Mouse (Mus musculus): ENCODE data around the gene Abca1. TPM values are rescaled to one million over a fixed set of nuclear protein-coding genes. Genes with fewer than 3 reads are reported as not detected.

Gene Abca1
- total RNA-seq, 1 experiment from 2014 or later: 11.4 TPM

DNA sequence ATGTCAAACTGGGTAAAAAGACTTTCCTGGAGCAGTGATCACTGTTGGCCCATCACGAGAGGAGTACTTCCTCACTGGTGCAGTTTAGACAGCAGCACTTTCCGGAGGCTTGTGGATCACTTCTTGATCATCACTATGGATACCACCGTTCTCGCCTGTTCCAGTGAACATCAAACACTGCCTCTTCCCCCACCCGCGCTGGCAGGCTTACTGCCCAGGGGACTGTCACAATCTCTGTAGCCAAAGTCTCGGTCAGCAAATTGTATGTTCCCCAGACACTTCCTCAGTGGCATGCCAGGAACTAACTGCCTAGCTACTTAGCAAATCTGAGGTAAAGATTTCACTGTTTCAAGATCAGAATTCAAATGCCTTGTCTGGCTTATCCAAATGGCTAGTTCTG is 32.9 kb downstream of the Abca1 start:
- ATAC-seq (replicated peaks; ENCODE audit: low read depth, poor library complexity, severe bottlenecking): no peak

DNA sequence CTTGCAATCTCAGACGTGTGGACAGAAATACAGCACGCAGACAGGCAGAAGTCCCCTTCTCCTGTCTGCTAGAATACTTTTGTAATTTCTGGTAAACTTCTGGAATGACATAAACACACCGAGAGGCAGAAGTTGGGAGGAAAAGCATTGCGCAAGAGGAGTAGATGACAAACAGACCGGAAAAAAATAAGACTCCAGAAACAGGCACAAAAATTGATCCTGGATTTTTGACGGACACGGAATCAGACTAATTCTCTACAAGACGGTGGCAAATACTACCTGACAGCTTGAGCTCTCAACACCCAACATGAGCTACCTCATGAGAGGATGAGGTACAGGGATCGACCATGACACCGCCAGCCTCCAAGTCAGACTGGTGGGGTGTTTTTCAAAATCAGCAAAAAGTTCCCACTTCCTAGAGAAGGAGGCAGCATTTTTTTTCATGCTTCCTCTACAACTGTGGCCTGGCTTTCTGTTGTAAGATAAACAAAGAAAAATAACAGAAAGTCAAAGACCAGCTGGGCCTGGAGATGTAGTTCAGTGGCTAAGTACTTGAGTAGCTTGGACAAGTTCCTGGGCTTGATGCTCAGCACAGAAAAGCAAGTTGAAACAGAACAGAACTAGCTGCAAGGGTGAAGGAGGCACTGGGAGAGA is 34.7 kb downstream of the Abca1 start:
- ATAC-seq (replicated peaks; ENCODE audit: low read depth, poor library complexity, severe bottlenecking): no peak

DNA sequence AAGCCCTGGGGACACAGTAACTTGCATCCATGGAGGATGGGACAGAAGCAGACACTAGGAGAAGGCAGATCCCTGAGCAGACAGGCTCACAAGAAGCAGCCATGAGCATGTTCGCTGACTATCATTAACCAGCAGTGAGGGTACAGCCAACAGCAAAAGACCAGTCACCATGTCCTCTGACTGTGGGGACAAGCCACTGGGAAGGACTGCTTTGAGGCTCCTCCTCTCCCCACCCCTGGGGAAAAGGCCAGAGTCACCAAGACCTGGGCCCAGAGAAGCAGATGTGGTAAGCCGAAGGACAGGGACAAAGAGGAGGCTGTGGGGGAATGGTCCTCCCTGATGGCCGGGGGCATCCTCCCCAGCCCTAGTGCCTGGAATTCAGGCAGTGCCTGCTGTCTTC is 37.4 kb downstream of the Abca1 start:
- ATAC-seq (replicated peaks; ENCODE audit: low read depth, poor library complexity, severe bottlenecking): peak; percentile 5

DNA sequence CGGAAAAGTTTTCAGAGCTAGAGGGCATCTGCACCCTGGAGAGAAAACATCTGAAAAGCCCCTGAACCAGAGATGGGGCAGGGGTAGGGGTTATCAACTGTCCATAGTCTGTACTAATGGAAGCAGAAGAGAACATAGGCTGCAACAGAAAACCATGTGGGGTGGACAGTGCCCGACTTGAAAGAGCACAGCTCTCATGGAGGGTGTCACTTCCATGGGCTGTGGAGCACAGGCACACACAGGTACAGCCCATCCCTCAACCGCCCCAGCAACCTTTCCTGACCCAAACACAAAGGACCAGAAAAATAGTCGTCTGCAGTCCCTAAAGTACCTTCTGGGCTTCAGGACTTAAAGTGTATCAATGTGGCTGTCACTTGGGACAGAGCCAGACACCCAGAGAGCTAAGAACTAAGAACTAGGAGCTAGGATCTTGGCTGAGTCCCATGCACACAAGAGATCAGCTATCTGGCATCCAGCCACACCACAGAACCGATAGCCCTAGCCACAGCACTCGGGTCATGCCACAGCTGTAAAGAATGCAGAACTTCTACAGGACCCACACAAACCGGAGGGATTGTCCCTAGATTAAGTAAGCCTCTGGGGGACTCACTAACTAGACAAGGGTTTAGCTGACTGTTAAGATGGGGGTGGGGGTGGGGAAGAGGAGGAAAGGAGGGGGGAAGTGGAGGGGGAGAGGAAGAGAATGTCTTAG is 38.0 kb downstream of the Abca1 start:
- ATAC-seq (replicated peaks; ENCODE audit: low read depth, poor library complexity, severe bottlenecking): peak; percentile 74

DNA sequence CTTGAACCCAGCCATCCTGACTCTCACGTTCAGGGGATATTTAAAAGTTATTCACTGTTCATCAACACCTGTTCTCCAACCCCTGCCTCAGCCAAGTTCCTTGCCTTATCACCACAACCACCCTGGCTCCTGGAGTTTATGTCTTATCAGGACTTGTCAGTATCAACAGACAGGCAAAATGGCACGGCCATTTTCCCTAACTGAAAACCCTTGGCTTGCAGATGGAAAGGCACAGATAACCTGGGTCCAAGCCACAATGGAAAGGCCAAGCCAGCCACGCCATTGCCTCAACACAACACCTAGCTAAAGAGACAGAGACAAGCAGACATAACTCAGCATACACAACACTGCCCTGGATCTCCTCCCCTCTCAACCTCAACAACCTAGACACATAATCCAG is 38.6 kb downstream of the Abca1 start:
- ATAC-seq (replicated peaks; ENCODE audit: low read depth, poor library complexity, severe bottlenecking): peak; percentile 19

DNA sequence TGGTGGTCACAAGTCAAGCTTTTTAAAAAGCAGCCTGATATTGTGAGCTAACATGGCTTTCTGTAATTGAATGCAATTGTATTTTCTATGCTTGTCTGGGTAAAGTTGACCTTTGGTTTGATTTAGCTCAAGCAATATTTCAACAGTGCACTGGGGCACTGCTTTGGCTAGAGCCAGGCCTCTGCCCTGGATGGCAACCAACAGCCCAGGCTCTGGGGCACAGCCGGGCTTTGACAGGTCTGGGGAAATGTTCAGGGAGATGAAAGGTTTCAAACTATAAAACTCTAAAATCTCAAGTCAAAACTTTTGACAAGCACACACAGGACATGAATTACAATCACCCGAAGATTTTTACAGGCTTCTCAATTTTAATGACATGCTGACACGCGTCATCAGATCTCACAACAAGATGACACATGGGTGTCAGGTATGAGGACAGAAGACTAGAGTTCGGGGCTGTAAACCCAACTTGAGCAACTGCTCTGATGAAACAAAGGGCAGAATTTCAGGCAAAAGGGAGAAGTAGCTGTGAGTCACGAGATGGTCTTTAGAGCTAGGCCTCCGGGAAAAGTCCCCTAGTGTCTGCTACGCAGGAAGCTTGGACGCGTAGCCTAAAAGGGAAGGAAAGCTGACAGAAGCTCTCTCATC is 39.5 kb downstream of the Abca1 start:
- peak; percentile 30 for ATAC-seq (replicated peaks; ENCODE audit: low read depth, poor library complexity, severe bottlenecking)

DNA sequence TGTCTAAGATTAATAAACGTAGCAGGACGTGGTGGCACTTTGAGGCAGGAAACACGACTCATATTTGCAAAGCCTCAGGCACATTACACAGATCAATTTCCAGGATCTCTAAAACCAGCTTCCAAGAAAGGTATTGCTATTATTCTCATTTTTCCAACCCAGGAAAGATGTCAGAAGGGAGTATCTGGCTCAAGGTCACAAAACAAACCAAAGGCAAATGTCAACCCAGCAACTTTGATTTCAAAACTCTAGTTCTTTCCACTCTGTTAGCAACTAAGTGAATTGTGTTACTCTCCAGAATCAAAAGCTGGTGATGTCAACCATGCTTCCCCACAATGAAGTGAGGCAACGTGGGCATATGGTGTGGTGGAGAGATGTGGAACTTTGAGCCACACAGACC is 41.1 kb downstream of the Abca1 start:
- no peak for ATAC-seq (replicated peaks; ENCODE audit: low read depth, poor library complexity, severe bottlenecking)

DNA sequence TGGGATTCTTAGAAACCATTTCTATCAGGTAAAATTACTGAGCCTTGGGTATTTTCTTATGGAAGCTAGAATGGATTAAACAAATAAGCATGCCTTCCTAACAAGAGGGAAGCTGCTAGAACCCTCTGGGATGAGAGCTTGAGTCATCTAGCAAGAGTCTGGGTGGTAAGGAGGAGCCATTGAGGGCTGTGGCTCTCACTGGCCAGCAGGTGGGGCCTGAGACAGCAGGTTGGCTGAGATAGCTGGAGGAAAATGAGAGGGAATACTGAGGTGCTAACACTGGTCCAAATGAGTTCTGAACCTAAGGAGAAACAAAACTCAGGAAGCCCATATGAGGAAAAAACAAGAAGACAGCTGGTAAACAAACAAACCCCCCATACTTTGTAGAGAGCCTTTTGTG is 42.1 kb downstream of the Abca1 start:
- ATAC-seq (replicated peaks; ENCODE audit: low read depth, poor library complexity, severe bottlenecking): no peak

DNA sequence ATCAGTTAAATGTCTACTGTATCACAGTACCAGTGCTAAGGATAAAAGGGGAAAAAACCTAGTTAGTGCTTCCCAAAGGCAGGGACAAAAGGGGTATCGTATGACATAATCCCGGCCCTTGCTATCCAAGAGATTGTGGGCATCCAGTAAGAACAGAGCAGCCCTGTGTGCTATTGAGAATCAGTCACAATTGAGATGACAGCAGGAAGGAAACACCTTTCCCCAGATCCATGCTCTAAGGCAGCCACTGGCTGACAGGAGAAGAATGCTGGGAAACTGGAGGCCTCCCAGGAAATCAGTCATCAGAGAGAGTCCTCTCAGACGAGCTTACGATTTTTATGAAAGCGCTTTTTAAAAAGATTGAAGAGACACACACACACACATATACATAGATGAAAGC is 42.6 kb downstream of the Abca1 start:
- ATAC-seq (replicated peaks; ENCODE audit: low read depth, poor library complexity, severe bottlenecking): no peak

DNA sequence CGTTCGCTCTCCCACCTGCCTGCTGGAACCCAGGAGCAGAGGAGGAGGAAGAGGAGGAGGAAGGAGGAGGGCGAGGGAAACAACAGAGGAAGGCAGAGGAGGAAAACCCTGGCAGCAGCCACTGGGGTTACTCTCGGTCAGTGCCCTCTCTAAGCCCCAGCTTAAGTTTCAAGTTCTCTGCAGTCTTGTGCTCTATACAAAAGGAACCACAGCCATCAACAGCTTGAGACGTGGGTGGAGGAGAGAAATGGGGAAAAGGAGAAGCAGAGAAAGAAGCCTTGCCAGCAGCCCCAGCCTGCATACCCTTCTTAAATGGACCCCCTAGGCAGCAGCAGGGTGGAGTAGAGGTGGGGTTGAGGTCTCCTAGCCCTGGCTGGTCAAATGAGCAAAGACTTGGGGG is 43.8 kb downstream of the Abca1 start:
- peak; percentile 63 for ATAC-seq (replicated peaks; ENCODE audit: low read depth, poor library complexity, severe bottlenecking)

DNA sequence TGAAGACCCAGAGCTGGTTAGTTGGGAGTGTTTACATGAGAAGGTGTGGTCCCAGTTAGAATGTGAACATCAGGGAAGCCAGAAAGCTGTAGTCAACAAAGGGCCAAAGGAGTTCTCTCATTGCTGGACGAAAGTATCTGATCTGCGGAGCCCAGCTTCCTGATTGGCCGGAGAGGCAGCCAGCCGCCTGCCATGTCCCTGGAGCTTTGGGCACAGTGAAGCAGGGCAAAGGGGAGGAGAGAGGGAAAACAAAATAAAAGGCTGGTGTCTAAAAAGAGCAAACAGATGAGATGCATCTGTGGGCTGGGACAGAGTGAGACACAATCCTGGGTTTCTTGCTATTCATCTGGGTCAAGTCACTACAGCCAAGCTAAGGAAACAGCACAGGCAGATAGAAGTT is 44.3 kb downstream of the Abca1 start:
- ATAC-seq (replicated peaks; ENCODE audit: low read depth, poor library complexity, severe bottlenecking): no peak

DNA sequence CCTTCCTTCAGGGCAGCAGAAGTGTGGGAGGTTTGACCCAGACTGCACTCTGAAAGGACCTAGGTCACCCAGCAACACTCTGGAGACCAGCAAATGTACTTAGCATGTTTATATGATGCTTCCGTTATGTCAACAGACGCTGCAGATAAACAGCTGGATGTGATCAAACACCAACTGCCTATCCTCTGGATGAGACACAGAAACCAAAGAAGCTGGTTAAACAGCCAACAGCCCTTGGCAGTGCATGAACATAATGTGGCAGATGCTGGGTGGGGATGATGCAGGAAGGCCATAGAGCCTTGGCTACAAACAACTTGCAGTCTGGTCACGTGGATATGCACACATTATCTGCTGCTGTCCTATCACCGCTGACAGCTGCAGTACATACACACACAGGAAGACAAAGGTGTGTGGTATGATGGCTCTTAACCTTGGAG is 47.8 kb downstream of the Abca1 start:
- ATAC-seq (replicated peaks; ENCODE audit: low read depth, poor library complexity, severe bottlenecking): 0 out of 2 replicates have a peak, but pooled peaks have one; percentile 17

DNA sequence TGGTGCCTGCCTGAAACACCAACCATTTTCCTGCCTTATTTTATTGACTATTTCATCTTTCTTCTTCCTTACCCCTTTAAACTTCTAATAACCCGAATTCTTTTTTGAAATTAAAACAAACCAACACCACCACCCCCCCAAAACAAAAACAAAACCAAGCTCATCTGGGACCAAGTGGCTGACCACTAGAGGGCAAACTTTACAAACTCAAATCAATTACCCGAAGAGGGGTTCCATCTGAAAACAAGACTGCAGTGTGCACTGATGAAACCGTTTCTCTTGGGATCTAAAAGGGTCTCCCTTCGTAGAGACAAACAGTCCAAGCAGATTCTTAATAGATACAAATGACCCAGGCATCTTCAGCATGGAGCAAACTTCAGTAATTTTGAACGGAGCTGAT is 49.3 kb downstream of the Abca1 start:
- no peak for ATAC-seq (replicated peaks; ENCODE audit: low read depth, poor library complexity, severe bottlenecking)

DNA sequence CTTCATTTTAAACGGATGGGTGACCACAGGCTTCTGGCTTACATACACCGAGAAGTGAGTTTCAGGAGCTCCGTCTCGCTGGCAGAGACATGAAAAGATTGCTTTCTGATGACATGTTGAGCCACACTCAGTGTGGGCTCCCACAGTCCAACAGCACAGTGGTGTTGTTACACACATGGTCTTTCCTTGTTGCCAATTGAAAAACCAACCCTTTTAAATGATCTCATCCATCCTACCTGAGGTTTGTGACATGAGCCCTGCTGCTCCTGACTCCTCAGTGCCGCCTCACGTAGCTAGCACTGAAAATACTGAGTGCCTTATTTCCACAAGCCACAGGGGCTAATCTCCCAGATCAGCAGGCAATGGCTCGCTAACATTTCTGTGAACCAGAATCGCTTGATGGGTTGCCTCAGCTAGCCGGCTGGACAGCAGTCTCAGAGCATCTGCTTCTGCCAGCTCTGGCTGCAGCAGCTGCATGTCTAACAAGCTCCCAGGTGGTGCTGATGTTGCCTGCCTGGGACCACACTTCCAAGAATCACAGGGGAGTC is 50.2 kb downstream of the Abca1 start:
- ATAC-seq (replicated peaks; ENCODE audit: low read depth, poor library complexity, severe bottlenecking): no peak

DNA sequence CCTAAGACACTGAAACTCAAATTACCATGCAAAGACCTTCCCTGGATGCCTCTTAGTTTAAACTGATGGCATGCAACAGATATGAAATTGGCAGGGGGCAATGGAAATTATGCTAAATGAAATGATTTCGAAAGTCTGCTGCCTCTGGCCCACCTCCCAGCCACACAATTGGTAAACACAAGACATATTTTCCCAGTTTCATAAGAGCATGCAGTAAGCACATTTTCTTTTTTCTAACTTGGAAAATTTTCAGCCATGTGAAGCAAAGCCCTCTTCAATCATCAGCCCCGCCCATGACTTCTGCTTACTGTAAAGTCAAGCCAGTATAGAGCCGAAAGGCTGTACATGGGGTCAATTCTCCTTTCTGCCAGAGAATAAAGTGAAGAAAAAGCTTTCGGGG is 51.5 kb downstream of the Abca1 start:
- 0 out of 2 replicates have a peak, but pooled peaks have one; percentile 10 for ATAC-seq (replicated peaks; ENCODE audit: low read depth, poor library complexity, severe bottlenecking)

DNA sequence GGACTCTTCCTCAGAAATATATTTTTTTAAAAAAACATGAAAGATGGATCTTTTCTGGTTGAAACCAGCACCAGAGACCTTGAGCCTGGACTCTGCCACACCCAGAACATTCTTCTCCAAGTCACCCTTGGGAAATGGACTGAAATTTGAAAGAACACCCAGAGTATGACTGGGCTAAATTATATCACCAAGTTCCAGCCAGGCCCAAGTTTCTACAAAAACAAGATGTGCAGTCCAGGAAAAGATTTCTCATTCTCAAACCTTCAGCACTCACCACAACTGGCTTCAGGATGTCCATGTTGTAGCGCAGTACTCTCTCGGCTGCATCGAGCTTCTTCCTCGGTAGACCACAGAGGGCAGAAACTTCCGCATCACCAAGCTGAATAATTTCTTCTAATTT is 53.0 kb downstream of the Abca1 start:
- ATAC-seq (replicated peaks; ENCODE audit: low read depth, poor library complexity, severe bottlenecking): peak; percentile 77

DNA sequence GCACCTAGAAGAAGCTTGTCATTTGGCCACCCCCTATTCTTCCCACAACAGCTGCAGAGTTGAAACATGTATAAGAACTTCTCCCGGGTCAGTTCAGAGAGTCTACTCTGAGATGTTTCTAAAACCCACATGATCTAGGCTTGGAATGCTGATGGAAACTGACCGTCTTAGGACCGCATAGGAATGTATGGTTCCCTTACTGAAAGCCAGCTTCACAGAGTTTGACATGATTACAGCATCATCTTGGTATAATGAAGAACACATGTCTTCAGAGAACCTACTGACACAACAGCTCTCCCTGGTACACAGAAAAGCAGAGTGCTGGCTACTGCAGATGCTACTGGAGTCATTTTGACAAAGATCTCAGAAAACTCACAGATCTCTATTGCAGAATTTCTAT is 53.6 kb downstream of the Abca1 start:
- no peak for ATAC-seq (replicated peaks; ENCODE audit: low read depth, poor library complexity, severe bottlenecking)

DNA sequence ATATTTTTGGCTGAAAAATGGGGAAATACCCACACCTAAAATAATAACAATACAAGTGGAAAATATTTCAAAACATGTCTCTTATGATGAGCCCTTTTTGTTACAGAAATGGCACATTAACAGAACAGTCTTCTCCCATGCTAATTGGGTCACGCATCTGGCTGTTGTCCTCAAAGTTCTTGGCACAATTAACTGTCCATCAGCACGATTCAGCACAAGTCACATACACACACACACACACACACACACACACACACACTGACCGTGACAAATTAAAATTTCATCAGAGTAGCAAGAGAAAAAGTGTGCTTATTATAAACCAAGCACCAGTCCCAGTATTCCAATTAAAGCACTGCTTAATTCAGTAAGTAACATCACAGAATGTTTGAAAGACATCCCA is 55.1 kb downstream of the Abca1 start:
- ATAC-seq (replicated peaks; ENCODE audit: low read depth, poor library complexity, severe bottlenecking): no peak

DNA sequence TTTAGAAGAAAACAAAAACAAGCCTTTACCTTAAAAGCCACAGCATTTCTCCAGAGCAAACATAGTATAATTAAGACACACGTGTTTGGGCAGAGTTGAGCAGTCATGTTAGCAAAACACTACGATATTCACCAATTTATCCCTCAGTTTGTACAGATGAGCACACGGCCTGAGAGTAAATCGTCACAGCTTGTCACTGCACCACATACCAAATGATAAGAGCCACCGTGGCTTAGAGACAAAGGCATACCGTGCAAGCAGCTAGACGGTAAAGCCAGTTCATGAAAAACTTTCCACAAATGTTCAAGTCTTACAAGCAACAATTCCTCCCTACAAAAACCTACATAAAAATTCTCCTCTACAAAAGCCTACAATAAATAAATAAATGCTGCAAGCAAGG is 57.2 kb downstream of the Abca1 start:
- no peak for ATAC-seq (replicated peaks; ENCODE audit: low read depth, poor library complexity, severe bottlenecking)

DNA sequence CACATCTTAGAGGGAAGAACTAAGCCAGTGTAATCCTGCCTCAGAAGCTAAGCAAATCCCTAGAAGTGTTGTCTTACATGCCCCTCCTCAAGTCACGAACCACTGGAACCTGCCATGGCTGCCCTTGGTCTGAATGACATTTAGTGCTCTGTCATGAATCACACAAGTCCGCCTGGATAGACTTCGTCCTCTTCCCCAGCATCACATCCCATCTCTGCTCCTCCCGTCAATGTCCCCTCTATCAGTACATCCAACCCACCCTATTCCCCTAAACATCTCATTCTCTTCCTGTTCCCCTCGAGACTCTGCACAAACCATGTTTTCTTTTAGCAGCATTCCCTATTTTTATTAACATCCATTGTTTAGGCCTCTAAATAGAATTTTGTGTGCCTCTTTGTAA is 58.4 kb downstream of the Abca1 start:
- ATAC-seq (replicated peaks; ENCODE audit: low read depth, poor library complexity, severe bottlenecking): no peak

DNA sequence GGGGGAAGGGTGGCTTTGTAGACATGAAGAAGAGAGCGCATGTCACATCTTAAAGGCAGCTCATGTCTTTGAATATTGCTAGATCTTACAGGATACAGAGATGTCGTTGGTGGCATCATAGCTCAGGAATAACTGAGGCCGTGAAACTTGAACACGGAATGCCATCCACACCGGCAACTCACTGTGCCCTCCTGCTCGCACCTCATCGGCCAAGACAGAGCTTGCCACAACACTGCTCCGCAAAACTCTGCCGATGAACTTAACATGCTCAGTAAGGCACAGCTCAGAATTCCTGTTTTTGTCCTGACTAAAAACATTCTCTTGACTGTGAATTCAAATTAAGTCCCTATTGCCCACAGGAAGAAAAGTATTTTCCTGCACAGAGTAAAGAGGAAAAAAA is 59.2 kb downstream of the Abca1 start:
- ATAC-seq (replicated peaks; ENCODE audit: low read depth, poor library complexity, severe bottlenecking): no peak

All from common myeloid progenitor, adult 5-6 weeks (primary cell).